Mouse (Mus musculus) adrenal gland, postnatal 14 days (tissue): ENCODE results near the gene Fam160a2. TPM values are rescaled to one million over a fixed set of nuclear protein-coding genes. Genes with fewer than 3 reads are reported as not detected.

ENCODE experiments used
- DNase-seq: peaks from one replicate; pipeline ENCODE4 v3.0.0; 2021; ENCODE audit warnings: mixed read lengths
- long read RNA-seq, 2 experiments: library from polyadenylated mRNA; stranded (forward); transcript quantifications; one replicate each; pipeline ENCODE4 v2.0.0; 2021
- total RNA-seq: library from RNA; stranded (reverse); gene quantifications from 2 replicates; pipeline ENCODE4 v1.2.3, GENCODE M21; 2021

Gene Fam160a2
- 23.5 and 26.0 TPM in 2 replicates for total RNA-seq
- long read RNA-seq, experiment 1, full-length matches to known transcripts = 27 of 36 reads
- long read RNA-seq, experiment 1, partial matches to known transcripts = 1 of 36 reads
- long read RNA-seq, experiment 1, other reads (novel, unspliced or antisense) = 8 of 36 reads
- long read RNA-seq, experiment 2, full-length matches to known transcripts = 15 of 24 reads
- long read RNA-seq, experiment 2, partial matches to known transcripts = 1 of 24 reads
- long read RNA-seq, experiment 2, other reads (novel, unspliced or antisense) = 8 of 24 reads

DNA sequence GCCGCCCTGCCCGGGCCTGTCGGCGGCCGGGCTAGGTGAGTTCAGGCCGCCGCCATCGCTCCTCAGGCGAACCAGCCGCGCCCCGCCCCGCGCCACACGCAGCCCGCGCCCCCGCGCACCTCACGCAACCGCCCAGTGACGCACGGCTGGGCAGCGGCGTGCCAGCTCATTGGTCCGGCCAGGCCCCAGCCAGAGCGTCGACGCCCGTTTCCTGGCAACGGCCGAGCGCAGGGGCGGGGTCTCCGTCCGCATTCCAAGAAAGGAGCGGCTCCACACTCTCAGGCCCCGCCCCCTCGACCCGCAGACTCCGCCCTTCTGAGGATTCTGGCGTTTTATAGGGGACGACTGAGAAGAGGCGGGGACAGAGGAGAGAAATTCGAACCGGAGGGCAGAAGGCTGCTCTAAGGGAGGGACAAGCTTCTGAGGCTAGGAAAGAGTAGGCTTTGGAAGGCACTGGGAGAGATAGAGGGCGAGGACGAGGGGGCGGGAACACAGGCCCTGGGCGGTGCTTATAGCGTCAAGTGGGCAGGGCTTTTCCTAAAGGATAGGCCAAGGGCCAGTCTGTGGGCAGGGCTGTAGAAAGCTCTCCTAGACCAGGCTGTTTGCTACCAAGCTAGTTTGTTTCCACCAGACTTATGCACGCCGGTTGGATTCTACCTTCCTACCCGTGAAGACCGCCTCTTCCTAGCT, at the start of gene Fam160a2:
Fam160a2 (minus strand) TSS at position 120 of the 690 bp plus-strand sequence.
- DNase-seq = peak; percentile 100

- no peak for DNase-seq
Measured at GRCm38 (mm10) chr7:105445076-105445475, 45.2 kb upstream of the Fam160a2 start.

GRCm38 (mm10) chr7:105441426-105441825, 41.6 kb upstream of the Fam160a2 start:
- DNase-seq = no peak

- no peak for DNase-seq
Measured at GRCm38 (mm10) chr7:105437979-105438772, 38.3 kb upstream of the Fam160a2 start.

DNA sequence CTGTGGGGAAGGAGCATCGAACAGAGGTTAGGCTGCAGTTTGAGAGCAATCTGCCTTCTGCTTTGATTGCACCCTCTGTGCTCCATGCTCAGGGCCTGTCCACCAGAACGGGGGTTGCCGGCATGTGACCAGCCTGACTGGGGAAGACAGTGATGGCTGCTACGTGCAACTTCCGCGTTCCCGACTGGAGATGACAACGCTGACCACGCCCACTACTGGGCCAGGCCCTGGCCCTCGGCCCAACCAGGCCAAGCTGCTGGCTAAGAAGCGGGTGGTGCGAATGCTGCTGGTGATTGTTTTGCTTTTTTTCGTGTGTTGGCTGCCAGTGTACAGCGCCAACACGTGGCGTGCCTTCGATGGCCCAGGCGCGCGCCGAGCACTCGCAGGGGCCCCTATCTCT, 34.9 kb upstream of the Fam160a2 start:
- DNase-seq = no peak

DNA sequence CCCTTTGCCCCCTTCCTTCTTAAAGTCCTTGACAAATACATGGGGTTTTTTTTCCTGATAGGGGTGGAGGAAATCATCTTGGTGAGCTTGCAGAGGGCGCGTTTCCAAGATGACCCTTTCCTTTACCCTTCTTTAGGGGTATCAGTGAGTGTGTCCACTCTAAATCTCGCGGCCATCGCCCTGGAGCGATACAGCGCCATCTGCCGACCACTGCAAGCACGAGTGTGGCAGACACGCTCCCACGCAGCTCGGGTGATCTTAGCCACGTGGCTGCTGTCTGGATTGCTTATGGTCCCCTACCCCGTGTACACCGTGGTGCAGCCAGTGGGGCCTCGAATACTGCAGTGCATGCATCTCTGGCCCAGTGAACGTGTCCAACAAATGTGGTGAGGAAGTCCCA, 34.0 kb upstream of the Fam160a2 start:
- no peak for DNase-seq

- no peak for DNase-seq
Measured at GRCm38 (mm10) chr7:105432058-105432457, 32.2 kb upstream of the Fam160a2 start.

DNA sequence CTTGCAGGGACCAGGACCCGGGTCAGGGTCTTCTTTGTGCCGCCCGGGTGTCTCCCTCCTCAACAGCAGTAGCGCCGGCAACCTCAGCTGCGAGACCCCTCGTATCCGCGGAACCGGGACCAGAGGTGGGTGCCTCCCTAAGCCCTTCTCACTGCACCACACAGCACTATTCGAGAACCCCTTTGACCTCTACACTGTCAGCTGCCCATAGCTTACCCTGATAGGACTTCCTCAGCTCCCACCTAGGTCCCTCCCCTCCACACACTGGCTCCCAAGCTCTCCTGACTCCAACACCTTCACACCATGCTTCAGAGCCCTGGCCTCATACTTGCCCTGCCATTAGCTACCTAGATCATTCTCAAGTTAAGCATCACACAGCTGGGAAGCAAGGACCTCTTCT, 26.2 kb upstream of the Fam160a2 start:
- DNase-seq = no peak

DNA sequence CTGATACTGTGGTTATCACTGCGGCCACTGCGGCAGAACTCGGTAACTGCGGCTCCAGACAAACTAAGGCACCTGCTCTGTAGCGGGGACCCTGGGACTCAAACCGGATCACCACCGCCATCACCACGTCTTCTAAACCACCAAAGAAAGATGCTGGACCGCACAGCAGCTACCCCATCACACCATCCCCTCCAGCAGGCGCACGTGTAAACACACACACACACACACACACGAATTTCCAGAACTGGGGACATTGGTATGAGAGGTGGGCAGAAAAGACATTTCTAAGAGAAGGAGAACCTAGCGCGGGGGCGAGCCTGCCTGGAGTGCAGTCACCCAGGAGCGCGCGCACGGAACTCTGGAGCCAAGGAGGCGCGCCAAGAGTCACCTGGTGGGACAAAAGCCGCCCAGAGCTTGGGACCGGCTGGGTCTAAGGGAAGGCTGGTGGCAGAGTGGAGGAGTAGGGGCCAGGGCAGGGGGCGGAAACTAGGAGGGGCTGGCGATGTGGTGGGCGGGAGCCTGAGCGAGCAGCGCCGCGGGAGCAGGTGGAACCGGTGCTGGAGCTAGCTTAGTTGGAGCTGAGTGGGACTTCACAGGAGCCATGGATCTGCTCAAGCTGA, 25.7 kb upstream of the Fam160a2 start, which contains the start of gene Cckbr:
Cckbr (plus strand) TSS at position 308 of the 620 bp plus-strand sequence.
- no peak for DNase-seq

- no peak for DNase-seq
Measured at GRCm38 (mm10) chr7:105424368-105424767, 24.5 kb upstream of the Fam160a2 start.

GRCm38 (mm10) chr7:105420903-105421302, 21.0 kb upstream of the Fam160a2 start:
- no peak for DNase-seq

- no peak for DNase-seq
Measured at GRCm38 (mm10) chr7:105418106-105418505, 18.3 kb upstream of the Fam160a2 start.

- DNase-seq = no peak
Measured at GRCm38 (mm10) chr7:105416529-105416928, 16.7 kb upstream of the Fam160a2 start.

- DNase-seq = no peak
Measured at GRCm38 (mm10) chr7:105414385-105414784, 14.5 kb upstream of the Fam160a2 start.

DNA sequence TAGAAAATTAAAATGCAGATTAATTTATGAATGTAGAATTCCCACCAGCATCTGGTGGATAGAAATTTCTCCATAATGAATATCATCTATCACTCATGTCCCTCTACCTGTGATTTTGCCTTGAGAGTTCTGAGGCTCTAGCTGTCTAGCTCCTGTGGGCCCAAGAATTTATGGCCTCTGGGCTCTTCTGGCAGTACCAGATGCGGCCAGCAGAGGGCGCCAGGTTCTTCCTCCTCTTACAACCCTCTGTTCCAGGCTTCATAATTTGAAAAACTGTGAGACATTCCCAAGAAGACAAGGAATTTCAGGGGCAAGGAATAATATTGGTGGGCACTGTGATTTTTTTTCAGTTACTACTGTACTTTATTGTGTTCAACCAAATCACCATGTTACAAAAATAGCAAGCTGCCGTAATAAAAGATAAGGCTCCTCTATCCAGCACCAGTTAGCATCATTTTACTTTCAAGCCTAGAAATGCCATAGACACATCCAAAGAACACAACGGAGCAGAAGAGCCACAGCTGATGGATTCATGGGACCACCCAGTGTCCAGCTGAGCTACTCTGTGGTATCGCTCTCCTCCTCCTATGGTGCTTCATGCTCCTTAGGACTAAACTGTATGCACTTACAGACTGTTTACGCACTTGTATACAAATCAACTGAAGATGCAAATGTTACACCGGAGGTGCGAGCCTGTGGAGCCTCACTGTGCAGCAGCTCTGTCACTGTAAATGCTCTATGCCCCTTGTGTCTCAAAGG, 12.2 kb upstream of the Fam160a2 start:
- peak; percentile 83 for DNase-seq

GRCm38 (mm10) chr7:105406322-105406721, 6.5 kb upstream of the Fam160a2 start:
- DNase-seq = no peak

GRCm38 (mm10) chr7:105404268-105404667, 4.4 kb upstream of the Fam160a2 start, which contains the start of gene Cnga4:
Cnga4 (plus strand) TSS chr7:105404568.
- no peak for DNase-seq

GRCm38 (mm10) chr7:105399058-105399934, 558 bp downstream of the Fam160a2 start:
- no peak for DNase-seq

DNA sequence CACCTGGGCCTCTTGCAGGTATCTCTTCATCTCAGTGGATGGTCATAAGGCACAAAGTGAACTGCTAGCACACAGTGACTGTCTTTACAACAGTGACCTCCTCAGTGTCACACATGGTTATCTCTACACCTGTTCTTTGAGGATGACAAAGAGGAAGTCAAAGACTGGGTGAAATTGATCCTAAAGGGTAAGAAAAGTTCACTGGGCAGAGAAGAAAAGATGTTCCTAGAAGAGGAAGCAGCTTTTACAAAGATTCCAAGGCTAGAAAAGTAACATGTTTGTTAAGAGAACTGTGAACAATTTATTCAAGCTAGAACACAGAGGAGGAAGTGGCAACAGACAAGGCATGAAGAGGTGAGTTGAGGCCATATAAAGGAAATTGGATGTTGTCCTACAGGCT, 3.7 kb downstream of the Fam160a2 start:
- no peak for DNase-seq

DNA sequence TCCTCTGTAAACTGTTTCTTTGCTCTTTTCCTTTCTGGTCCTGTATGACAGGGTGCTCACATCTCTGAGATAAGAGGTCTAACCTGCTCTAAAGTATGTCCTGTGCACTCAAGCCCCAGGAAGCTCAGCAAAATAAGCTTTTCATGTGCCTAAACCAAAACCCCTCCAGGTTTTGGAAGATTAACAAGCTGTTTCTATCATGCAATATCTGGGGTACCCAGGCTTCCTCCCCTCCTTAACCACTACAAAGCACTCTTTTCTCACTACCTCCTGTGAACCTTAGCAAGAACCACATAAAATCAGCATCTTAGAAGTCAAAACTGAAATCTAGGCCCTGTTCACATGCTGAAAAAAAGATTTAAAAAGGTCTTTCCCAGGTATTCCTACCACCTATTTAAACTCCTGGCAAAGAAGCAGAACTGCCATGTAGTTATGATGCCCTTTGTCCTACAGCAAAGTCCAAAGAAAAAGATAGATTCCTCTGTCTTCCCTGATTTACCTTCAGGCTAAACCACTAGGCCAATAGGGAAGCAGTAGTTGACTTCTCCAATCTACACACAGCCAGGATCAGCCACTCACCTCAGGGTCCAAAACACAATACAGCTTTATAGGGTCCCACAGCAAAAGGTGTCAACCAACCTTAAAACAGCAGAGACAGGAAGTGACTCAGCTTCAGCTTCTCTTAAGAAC, 4.6 kb downstream of the Fam160a2 start:
- no peak for DNase-seq
